Mouse (Mus musculus) midbrain, embryonic 11.5 days (tissue): ENCODE measurements around the gene Limch1. TPM values are rescaled to one million over a fixed set of nuclear protein-coding genes. Genes with fewer than 3 reads are reported as not detected.

Source experiments
- ATAC-seq: fragments of 200-750 bp; cut with Nextera tagmentation; 2 replicates; pipeline ENCODE4 v1.8.0; 2017; ENCODE audit warnings: moderate TSS enrichment, moderate library complexity; ENCODE audit not compliant: low FRiP score
- DNase-seq: peaks from one replicate; pipeline ENCODE4 v3.0.0; 2015; ENCODE audit warnings: low spot score; ENCODE audit errors: missing footprints
- H3K27ac ChIP-seq: fragments of 300-500 bp; sonication (generic); 2 replicates; pipeline ENCODE4 v1.5.1; 2014; ENCODE audit warnings: low read depth, low read length
- H3K27me3 ChIP-seq: fragments of 300-500 bp; sonication (generic); 2 replicates; pipeline ENCODE4 v1.6.1; 2014; ENCODE audit warnings: mild to moderate bottlenecking, low read length, moderate library complexity, mixed read lengths; ENCODE audit not compliant: control insufficient read depth, insufficient read depth
- H3K36me3 ChIP-seq: fragments of 300-500 bp; sonication (generic); 2 replicates; pipeline ENCODE4 v1.6.1; 2014; ENCODE audit warnings: mild to moderate bottlenecking, low read length, moderate library complexity, mixed read lengths; ENCODE audit not compliant: control insufficient read depth, insufficient read depth
- H3K4me1 ChIP-seq: fragments of 300-500 bp; sonication (generic); 2 replicates; pipeline ENCODE4 v1.6.1; 2014; ENCODE audit warnings: low read length; ENCODE audit not compliant: control insufficient read depth, insufficient read depth
- H3K4me2 ChIP-seq: fragments of 300-500 bp; sonication (generic); 2 replicates; pipeline ENCODE4 v1.6.1; 2014; ENCODE audit warnings: mild to moderate bottlenecking, moderate library complexity
- H3K4me3 ChIP-seq: fragments of 300-500 bp; sonication (generic); 2 replicates; pipeline ENCODE4 v1.5.1; 2014; ENCODE audit warnings: low read depth, low read length
- H3K9ac ChIP-seq: fragments of 300-500 bp; sonication (generic); 2 replicates; pipeline ENCODE4 v1.6.1; 2014; ENCODE audit warnings: low read length
- H3K9me3 ChIP-seq: fragments of 300-500 bp; sonication (generic); 2 replicates; pipeline ENCODE4 v1.6.1; 2016; ENCODE audit warnings: low read length; ENCODE audit not compliant: control insufficient read depth
- WGBS: fragments of 180-500 bp; shearing (Covaris S2); extraction: QIAGEN DNeasy Blood & Tissue Kit; methylation state at CpG from one replicate; pipeline ENCODE4 v1.1.7; 2014; 5-methylcytosine and 5-hydroxymethylcytosine counted together
- polyA plus RNA-seq: library from polyadenylated mRNA; unstranded; fragments of >200 nt; fragmentation: Nextera tagmentation; extraction: Ambion mirVana; gene quantifications from 2 replicates; pipeline ENCODE4 v1.2.1, GENCODE M21; 2014

Limch1 gene
- polyA plus RNA-seq, 1 experiment from 2014 or later = 50.5 TPM

GRCm38 (mm10) chr5:66943521-66943920 lies 197.9 kb downstream of the Limch1 start:
- Histone ChIP-seq H3K9ac (no peak overlapping the region), H3K4me3 (no peak overlapping the region), H3K27ac (no peak overlapping the region), H3K4me1 (no peaks in the 10 kb centered on the region), H3K36me3 (no peaks in the 10 kb centered on the region), H3K4me2 (no peak overlapping the region), H3K9me3 (no peaks in the 10 kb centered on the region), H3K27me3 (no peaks in the 10 kb centered on the region)
- ATAC-seq = no peak
- 84% methylated on average over 7 of the region's 7 CpGs for WGBS
- no peak for DNase-seq

DNA sequence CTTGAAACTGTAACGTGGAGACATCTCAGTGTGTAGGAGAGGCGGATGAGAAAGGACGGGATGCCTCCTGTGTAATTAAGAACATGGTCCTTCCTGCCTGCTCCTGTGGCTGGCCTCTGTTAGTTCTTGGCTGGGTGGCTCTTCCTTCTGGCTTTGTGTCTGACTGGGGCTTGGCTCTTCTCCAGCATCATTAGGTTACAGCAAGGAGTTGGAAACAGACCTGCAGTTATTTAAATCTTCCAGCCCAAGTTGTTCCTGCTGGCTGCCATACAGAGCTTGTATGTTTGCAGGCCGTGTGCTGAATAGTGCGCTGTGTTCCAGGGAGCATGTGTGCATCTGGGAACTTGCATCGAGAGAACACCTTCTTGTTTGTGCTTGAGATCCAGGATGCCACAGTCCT lies 202.3 kb downstream of the Limch1 start:
- ATAC-seq (no peak), DNase-seq (peak; percentile 75)
- WGBS = 83% methylated on average over 6 of the region's 6 CpGs
- Histone ChIP-seq H3K4me2 (no peak overlapping the region), H3K4me3 (no peak overlapping the region), H3K9ac (no peak overlapping the region), H3K36me3 (no peaks in the 10 kb centered on the region), H3K27ac (no peak overlapping the region), H3K9me3 (no peaks in the 10 kb centered on the region; the same call in 1 of the 2 replicates), H3K4me1 (no peaks in the 10 kb centered on the region), H3K27me3 (no peaks in the 10 kb centered on the region)

DNA sequence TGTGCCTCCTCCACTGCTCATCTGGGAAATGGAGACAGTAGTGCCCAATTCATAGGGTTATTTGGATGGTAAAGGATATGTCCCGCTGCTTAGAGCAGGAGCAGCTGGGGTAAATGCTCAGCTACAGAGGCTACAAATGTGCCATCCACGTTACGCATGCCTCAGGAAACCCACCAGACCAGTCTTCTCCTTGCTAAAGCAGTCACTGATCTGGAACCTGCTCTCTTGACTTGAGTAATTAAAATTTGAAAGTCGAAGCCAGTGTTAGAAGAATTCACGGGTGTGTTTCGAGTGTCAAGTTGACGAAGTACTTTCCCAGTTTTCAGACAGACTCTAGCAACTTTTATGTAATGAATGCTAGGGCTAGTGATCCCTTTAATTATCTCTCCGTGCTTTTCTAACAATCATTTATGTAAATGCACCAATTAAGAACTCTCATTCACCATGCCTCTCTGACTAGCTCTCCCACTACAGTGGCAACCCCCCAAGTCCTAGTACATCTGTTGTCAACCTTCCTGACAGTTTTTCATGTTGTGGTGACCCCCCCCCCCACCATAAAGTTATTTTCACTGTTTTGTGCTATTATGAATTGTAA lies 203.6 kb downstream of the Limch1 start:
- Histone ChIP-seq H3K4me2 (no peak overlapping the region), H3K27ac (no peak overlapping the region), H3K9ac (no peak overlapping the region), H3K36me3 (no peaks in the 10 kb centered on the region), H3K27me3 (no peaks in the 10 kb centered on the region), H3K9me3 (no peaks in the 10 kb centered on the region; the same call in 1 of the 2 replicates), H3K4me1 (no peaks in the 10 kb centered on the region), H3K4me3 (no peak overlapping the region)
- DNase-seq (no peak), ATAC-seq (no peak)
- 78% methylated on average over 8 of the region's 8 CpGs for WGBS

- H3K9me3 ChIP-seq = no peaks in the 10 kb centered on the region; the same call in 1 of the 2 replicates
- ATAC-seq (no peak), DNase-seq (no peak)
- 69% methylated on average over 3 of the region's 3 CpGs for WGBS
- no peak overlapping the region for H3K9ac ChIP-seq
- no peak overlapping the region for H3K4me3 ChIP-seq
- no peaks in the 10 kb centered on the region for H3K36me3 ChIP-seq
- H3K4me1 ChIP-seq = no peaks in the 10 kb centered on the region
- H3K4me2 ChIP-seq = no peak overlapping the region
- no peaks in the 10 kb centered on the region for H3K27me3 ChIP-seq
- no peak overlapping the region for H3K27ac ChIP-seq
These were observed 207.7 kb downstream of the Limch1 start for GRCm38 (mm10) chr5:66953375-66953774.

GRCm38 (mm10) chr5:66953971-66954644 lies 208.5 kb downstream of the Limch1 start:
- Histone ChIP-seq H3K4me3 (no peak overlapping the region), H3K27ac (no peak overlapping the region), H3K9me3 (no peaks in the 10 kb centered on the region; the same call in 1 of the 2 replicates), H3K36me3 (no peaks in the 10 kb centered on the region), H3K4me1 (no peaks in the 10 kb centered on the region), H3K4me2 (no peak overlapping the region), H3K27me3 (no peaks in the 10 kb centered on the region), H3K9ac (no peak overlapping the region)
- DNase-seq (no peak), ATAC-seq (no peak)
- 69% methylated on average over 7 of the region's 7 CpGs for whole genome bisulfite sequencing

DNA sequence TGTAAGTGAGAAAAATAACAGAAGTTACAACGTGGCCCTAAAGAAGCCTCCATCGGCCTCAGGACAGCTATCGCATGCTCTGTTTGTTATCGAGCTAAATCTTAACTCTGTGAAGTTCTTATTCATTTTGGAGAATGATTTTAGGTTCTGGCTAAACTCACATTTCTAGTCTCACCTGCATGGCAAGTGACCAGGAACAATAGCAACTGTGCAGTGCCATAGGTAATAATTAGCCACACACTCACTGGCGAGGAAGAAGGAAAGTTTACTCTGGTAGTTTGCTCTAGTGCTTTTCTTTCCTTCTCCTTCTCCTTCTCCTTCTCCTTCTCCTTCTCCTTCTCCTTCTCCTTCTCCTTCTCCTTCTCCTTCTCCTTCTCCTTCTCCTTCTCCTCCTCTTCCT lies 209.6 kb downstream of the Limch1 start:
- no peak overlapping the region for H3K9ac ChIP-seq
- no peaks in the 10 kb centered on the region for H3K27me3 ChIP-seq
- no peak overlapping the region for H3K4me2 ChIP-seq
- WGBS = 85% methylated on average over 5 of the region's 5 CpGs
- H3K36me3 ChIP-seq = no peaks in the 10 kb centered on the region
- H3K27ac ChIP-seq = no peak overlapping the region
- no peak for ATAC-seq
- H3K4me1 ChIP-seq = no peaks in the 10 kb centered on the region
- DNase-seq = no peak
- H3K4me3 ChIP-seq = no peak overlapping the region
- no peaks in the 10 kb centered on the region; the same call in 1 of the 2 replicates for H3K9me3 ChIP-seq

- Histone ChIP-seq H3K4me3 (no peak overlapping the region), H3K4me2 (no peak overlapping the region), H3K9ac (no peak overlapping the region), H3K27ac (no peak overlapping the region), H3K9me3 (no peaks in the 10 kb centered on the region; the same call in 1 of the 2 replicates), H3K27me3 (no peaks in the 10 kb centered on the region), H3K36me3 (no peaks in the 10 kb centered on the region), H3K4me1 (no peaks in the 10 kb centered on the region)
- 87% methylated on average over 10 of the region's 10 CpGs for WGBS
- DNase-seq (no peak), ATAC-seq (no peak)
These were observed 212.0 kb downstream of the Limch1 start for GRCm38 (mm10) chr5:66957656-66958055.

GRCm38 (mm10) chr5:66958118-66958517 lies 212.5 kb downstream of the Limch1 start:
- no peak overlapping the region for H3K27ac ChIP-seq

GRCm38 (mm10) chr5:66959968-66960367 lies 214.3 kb downstream of the Limch1 start:
- Histone ChIP-seq H3K4me1 (peaks cover 4% of the 10 kb centered on the region; the same call in 1 of the 2 replicates), H3K27ac (no peak overlapping the region), H3K4me2 (no peak overlapping the region), H3K27me3 (no peaks in the 10 kb centered on the region), H3K36me3 (no peaks in the 10 kb centered on the region), H3K9ac (no peak overlapping the region), H3K4me3 (no peak overlapping the region), H3K9me3 (no peaks in the 10 kb centered on the region)
- WGBS = 91% methylated on average over 8 of the region's 8 CpGs
- DNase-seq (no peak), ATAC-seq (no peak)

More at GRCm38 (mm10) chr5:66958118-66958517, 212.5 kb downstream of the Limch1 start:
- ATAC-seq = no peak
- no peaks in the 10 kb centered on the region for H3K27me3 ChIP-seq
- no peak overlapping the region for H3K4me2 ChIP-seq
- H3K9ac ChIP-seq = no peak overlapping the region
- no peak for DNase-seq
- H3K36me3 ChIP-seq = no peaks in the 10 kb centered on the region
- H3K4me1 ChIP-seq = no peaks in the 10 kb centered on the region
- 86% methylated on average over 8 of the region's 8 CpGs for WGBS
- no peaks in the 10 kb centered on the region for H3K9me3 ChIP-seq
- no peak overlapping the region for H3K4me3 ChIP-seq
